Mouse (Mus musculus): ENCODE measurements around the gene C3. TPM values are rescaled to one million over a fixed set of nuclear protein-coding genes. Genes with fewer than 3 reads are reported as not detected.

Gene C3
- polyA plus RNA-seq, 1 experiment from 2014 or later: 2.2 TPM

DNA sequence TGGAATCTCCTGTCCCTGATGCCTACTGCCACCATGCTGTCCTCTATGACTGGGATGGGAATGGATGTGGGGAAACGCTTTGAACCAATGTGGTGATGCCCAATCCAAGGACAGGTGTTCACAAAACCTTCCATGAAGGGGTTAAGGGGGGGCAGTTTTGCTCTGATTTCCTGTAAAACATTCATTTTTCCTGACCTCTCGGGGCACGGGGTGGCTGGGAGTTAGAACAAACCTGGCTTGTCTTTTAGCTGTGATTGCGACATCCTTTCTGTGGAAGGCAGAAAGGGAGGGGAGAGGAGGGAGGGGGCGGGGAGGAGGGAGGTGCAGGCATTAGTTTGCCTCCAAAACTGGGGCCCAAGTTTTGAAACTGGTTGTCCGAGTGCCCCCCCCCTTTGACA is 2.8 kb upstream of the C3 start:
- Histone ChIP-seq H3K9ac (no peak overlapping the region), H3K4me2 (no peak overlapping the region), H3K27ac (no peak overlapping the region), H3K4me1 (no peaks in the 10 kb centered on the region), H3K9me3 (no peaks in the 10 kb centered on the region), H3K36me3 (replicated peaks) (no peaks in the 10 kb centered on the region), H3K27me3 (replicated peaks) (no peaks in the 10 kb centered on the region), H3K4me3 (no peak overlapping the region)
- ATAC-seq (replicated peaks): no peak
- WGBS: 66% methylated on average over 6 of the region's 6 CpGs

DNA sequence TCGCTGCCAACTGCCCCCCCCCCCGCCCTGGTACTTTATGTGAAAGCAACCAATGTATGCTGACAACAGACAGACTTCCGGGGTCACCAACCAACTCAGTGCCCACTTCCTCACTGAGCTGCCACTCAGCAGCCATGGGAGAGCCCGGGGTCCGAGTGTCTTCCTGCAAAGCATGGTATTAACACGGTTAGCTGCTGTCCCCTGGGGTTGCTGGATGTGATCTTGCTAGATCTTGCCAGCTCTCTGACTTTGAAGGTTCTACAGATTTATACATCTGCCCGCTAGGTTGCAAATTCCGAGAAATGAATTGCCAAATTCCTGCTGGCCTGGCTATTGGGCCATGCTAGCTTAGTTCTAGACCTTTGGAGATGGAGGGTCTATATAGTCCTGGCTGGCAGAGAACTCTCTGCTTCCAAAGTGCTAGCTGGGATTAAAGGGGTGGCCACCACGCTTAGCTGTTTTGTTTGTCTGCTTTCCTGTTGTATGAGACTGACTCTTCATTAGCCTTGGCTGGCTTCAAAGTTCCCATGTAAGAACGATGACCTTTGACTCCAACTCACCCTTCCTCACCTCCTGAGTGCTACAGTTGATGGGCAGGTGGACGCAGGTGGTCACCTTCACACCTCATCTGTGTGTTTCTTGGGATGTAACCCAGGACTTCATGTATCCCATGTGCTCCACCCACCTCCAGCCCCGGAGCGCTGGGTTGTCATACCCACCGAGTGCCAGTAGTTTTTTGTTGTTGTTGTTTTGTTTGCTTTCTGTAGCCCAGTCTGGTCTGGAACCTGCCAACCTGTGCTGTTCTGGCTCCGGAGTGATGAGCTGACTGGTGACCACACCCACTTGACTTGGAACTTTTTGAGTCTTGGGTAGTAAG is 2.2 kb upstream of the C3 start:
- H3K27me3 ChIP-seq (replicated peaks): no peaks in the 10 kb centered on the region
- no peak overlapping the region for H3K4me3 ChIP-seq
- WGBS: 82% methylated on average over 15 of the region's 15 CpGs
- H3K27ac ChIP-seq: no peak overlapping the region
- H3K36me3 ChIP-seq (replicated peaks): no peaks in the 10 kb centered on the region
- no peak overlapping the region for H3K9ac ChIP-seq
- H3K4me1 ChIP-seq: no peaks in the 10 kb centered on the region
- H3K9me3 ChIP-seq: no peaks in the 10 kb centered on the region
- ATAC-seq (replicated peaks): no peak
- no peak overlapping the region for H3K4me2 ChIP-seq

DNA sequence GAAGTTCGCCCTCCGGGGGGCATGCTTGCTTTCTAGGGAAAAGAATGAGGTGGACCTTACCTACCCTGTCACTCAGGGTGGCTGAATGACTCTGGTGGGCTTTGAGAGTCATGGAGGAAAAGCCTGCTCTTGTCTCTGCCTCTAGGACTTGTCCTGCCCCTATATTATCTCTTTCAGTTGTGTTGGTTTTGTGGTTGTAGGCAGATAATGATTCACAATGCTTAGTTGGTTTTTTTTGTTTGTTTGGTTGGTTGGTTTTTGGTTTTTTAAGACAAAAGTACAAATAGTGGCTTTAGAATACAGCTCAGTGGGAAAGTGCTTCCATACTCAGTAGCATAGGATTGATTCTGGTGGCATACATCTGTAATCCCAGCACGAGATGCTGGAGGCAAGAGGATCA is 937 bp upstream of the C3 start:
- 80% methylated on average over 3 of the region's 3 CpGs for WGBS
- H3K4me3 ChIP-seq: no peak overlapping the region
- H3K4me2 ChIP-seq: no peak overlapping the region
- H3K36me3 ChIP-seq (replicated peaks): no peaks in the 10 kb centered on the region
- no peaks in the 10 kb centered on the region for H3K4me1 ChIP-seq
- no peak overlapping the region for H3K27ac ChIP-seq
- H3K27me3 ChIP-seq (replicated peaks): no peaks in the 10 kb centered on the region
- H3K9me3 ChIP-seq: no peaks in the 10 kb centered on the region
- ATAC-seq (replicated peaks): no peak
- no peak overlapping the region for H3K9ac ChIP-seq

DNA sequence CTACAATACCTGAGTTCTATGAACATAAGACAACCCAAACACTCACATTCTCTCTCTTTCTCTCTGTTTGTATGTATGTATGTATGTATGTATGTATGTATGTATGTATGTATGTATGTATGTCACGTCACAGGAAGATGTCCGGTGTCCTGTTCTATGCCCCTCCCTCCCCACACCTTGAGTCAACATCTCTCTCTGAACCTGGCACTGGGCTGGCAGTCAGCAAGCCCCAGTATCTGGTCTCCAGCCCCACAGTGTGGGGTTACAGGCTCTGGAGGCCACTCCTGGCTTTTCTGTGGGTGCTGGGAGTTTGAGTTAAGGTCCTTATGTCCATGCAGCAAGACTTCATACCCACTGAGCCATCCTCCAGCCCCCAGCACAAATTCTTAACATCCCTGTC is 468 bp downstream of the C3 start:
- H3K4me2 ChIP-seq: no peak overlapping the region
- no peaks in the 10 kb centered on the region for H3K9me3 ChIP-seq
- no peak overlapping the region for H3K27ac ChIP-seq
- H3K27me3 ChIP-seq (replicated peaks): no peaks in the 10 kb centered on the region
- no peak overlapping the region for H3K9ac ChIP-seq
- H3K4me1 ChIP-seq: no peaks in the 10 kb centered on the region
- no peak for ATAC-seq (replicated peaks)
- no peak overlapping the region for H3K4me3 ChIP-seq
- no peaks in the 10 kb centered on the region for H3K36me3 ChIP-seq (replicated peaks)
- 83% methylated on average over 2 of the region's 2 CpGs for WGBS

DNA sequence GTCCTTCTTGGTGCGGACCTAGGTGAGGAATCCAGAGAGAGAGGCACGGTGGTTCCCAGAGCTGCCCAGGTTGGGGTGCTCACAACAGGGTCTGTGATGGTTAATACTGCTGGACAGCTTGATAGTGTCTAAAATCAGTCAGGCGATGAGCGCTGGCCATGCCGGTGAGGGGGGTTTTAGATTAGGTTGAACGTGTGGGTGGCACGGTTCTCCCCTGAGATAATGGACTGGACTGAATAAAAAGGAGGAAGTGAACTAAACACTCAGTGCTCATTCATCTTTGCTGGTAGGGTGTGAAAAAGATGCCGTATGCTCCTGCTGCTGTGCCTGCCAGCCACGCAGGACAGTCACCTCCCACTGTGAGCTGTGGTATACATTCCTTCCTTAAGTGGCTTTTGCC is 4.6 kb downstream of the C3 start:
- 80% methylated on average over 9 of the region's 9 CpGs for WGBS
- Histone ChIP-seq H3K4me1 (0 out of 2 replicates have a peak, but pooled peaks cover 2% of the 10 kb centered on the region), H3K27ac (no peak overlapping the region), H3K4me2 (no peak overlapping the region), H3K9ac (no peak overlapping the region), H3K9me3 (no peaks in the 10 kb centered on the region), H3K36me3 (replicated peaks) (no peaks in the 10 kb centered on the region), H3K4me3 (no peak overlapping the region), H3K27me3 (replicated peaks) (no peaks in the 10 kb centered on the region)
- no peak for ATAC-seq (replicated peaks)

DNA sequence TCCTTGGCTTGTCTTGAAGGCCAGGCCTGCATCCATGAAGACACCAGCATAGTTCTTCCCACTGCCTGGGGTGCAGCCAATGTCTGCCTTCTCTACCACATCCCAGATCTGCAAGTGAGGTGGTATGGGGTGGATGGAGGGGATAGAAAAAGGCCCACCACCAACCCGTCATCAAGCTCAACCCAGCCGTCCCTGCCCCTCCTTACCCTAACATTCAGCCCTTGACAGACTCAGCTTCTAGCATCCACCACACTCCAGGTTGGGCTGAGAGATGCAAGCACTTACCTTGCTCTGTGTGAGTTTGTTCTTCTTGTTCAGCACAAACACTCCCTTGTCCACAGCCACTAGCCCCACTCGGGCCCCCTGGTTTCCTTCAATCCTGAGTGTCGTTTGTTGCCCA is 6.0 kb downstream of the C3 start:
- no peak overlapping the region for H3K9ac ChIP-seq
- H3K36me3 ChIP-seq (replicated peaks): no peaks in the 10 kb centered on the region
- H3K9me3 ChIP-seq: no peaks in the 10 kb centered on the region
- no peaks in the 10 kb centered on the region for H3K27me3 ChIP-seq (replicated peaks)
- no peak overlapping the region for H3K4me3 ChIP-seq
- H3K4me2 ChIP-seq: no peak overlapping the region
- no peak overlapping the region for H3K27ac ChIP-seq
- H3K4me1 ChIP-seq: 0 out of 2 replicates have a peak, but pooled peaks cover 2% of the 10 kb centered on the region
- WGBS: 91% methylated on average over 4 of the region's 4 CpGs
- ATAC-seq (replicated peaks): no peak

DNA sequence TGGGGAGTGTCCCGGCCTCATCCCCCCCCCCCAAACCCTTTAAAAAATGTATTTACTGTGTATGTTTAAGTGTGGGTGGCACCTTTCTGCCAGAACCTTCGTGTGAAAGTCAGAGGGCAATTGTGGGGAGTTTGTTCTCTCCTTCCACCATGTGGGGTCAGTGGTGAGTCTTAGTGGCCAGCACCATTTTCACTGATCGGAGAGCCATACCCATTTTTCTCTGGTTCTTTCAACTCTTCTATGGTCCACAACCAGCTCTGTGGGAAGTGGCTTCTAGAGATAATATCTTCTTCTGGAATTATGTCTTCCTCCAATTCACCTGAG is 8.1 kb downstream of the C3 start:
- Histone ChIP-seq H3K9ac (no peak overlapping the region), H3K9me3 (no peaks in the 10 kb centered on the region), H3K36me3 (replicated peaks) (no peaks in the 10 kb centered on the region), H3K4me3 (no peak overlapping the region), H3K27ac (no peak overlapping the region), H3K4me1 (peaks cover 5% of the 10 kb centered on the region; the same call in 1 of the 2 replicates), H3K4me2 (no peak overlapping the region), H3K27me3 (replicated peaks) (no peaks in the 10 kb centered on the region)
- ATAC-seq (replicated peaks): no peak
- 24% methylated on average over 3 of the region's 3 CpGs for WGBS

DNA sequence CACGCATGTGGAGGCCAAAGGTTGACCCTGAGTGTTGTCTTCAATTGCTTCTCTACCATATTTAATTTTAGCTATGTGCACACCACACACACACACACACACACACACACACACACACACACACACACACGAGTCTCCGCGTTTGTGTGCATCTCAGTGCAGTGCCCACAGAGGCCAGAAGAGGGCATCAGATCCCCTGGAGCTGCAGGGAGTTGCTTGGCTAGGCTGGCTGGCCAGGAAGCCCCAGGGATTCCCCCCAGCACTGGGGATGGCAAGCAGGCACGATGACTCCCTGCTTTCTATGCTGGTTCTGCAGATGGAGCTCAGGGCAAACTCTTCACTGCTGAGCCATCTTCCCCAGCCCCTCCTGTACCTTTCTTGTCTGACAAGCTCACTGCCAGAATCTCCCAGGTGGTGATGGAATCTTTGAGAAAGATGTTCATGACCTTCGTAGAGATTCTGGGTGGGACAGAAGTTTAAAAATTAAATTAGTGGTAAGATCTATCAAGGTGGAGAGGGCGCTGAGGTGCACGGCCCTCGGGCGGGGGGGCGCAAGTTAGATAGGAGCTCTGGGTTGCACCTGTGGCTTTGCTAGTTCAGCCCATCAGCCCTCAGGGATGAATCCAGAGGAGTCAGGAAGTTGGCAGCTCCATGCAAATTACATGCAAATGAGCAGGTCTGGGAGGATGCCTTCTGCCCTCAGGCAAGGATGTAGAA is 8.6 kb downstream of the C3 start:
- 20% methylated on average over 11 of the region's 11 CpGs for WGBS
- no peak for ATAC-seq (replicated peaks)

DNA sequence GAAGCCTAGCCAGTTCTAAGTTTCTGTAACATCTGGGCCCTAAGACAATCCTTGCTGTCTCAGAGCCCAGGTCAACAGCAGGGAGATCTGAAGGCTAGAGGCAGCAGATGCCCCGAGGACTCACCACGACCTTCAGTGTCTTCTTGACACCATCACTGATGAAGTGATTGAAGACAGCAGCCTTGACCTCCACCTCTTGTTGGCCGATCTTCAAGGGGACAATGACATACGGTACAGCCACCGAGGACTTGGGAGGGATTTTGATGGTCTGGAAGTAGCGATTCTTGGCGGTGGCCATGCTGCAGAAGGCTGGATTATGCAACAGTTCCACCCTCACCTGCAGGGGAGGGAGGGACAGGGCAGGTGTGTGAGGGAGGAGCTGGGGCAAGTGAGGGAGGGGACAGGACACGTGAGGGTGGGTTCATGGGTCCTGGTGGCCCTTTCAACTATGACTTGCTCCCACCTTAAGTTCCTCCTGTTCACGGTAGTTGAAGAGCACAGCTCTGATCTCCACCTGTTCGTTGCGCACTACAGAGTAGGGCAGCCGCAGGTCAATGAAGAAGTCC is 9.5 kb downstream of the C3 start:
- no peak for ATAC-seq (replicated peaks)
- H3K4me2 ChIP-seq: no peak overlapping the region
- H3K9ac ChIP-seq: no peak overlapping the region
- H3K36me3 ChIP-seq (replicated peaks): no peaks in the 10 kb centered on the region
- no peaks in the 10 kb centered on the region for H3K27me3 ChIP-seq (replicated peaks)
- 75% methylated on average over 12 of the region's 12 CpGs for WGBS
- peaks cover 6% of the 10 kb centered on the region; the same call in 1 of the 2 replicates for H3K4me1 ChIP-seq
- H3K4me3 ChIP-seq: no peak overlapping the region
- no peaks in the 10 kb centered on the region for H3K9me3 ChIP-seq
- no peak overlapping the region for H3K27ac ChIP-seq

More for the DNA sequence above, 8.6 kb downstream of the C3 start:
- Histone ChIP-seq H3K4me2 (no peak overlapping the region), H3K4me1 (peaks cover 6% of the 10 kb centered on the region; the same call in 1 of the 2 replicates), H3K27ac (no peak overlapping the region), H3K9me3 (no peaks in the 10 kb centered on the region), H3K27me3 (replicated peaks) (no peaks in the 10 kb centered on the region), H3K9ac (no peak overlapping the region), H3K36me3 (replicated peaks) (no peaks in the 10 kb centered on the region), H3K4me3 (no peak overlapping the region)

DNA sequence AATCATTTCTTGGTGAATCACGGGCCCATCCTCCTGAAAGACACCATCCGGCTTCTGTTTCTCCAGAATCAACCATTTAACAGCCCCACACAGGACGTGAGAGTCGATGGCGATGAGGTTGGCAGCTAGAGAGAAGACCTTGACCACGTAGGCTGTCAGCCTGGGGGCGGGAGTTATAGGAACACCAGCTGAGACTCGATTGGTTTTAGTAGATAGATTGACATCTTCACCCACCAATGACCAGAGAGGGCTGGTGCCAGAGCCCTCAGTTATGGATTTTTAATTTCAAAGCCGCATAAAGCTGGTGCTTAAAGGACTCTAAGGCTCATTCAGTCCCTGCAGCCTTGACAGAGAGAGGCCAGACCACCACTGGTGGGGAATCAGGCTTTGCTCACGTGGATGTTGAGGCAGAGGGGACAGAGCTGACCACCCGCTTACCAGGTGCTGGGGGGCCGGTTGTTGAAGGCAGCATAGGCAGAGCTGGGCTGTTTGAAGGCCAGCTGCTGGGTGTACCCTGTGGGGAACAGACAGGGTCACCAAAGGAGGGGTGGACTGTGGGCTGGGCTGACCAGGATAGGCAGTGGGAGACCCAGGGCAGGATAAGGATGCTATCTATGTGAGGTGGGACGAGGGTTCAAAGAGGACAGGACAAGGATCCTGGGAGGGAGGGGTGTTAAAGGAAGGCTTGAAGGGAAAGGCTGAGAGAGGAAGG is 13.1 kb downstream of the C3 start:
- peak overlapping the region; percentile 37 for H3K4me2 ChIP-seq
- H3K36me3 ChIP-seq (replicated peaks): no peaks in the 10 kb centered on the region
- ATAC-seq (replicated peaks): peak; percentile 93
- no peaks in the 10 kb centered on the region for H3K27me3 ChIP-seq (replicated peaks)
- H3K4me3 ChIP-seq: peak overlapping the region; percentile 17; the same call in 1 of the 2 replicates
- H3K9ac ChIP-seq: no peak overlapping the region
- 0 out of 2 replicates have a peak overlapping the region, but pooled peaks have one; percentile 34 for H3K27ac ChIP-seq
- peaks cover 6% of the 10 kb centered on the region; the same call in 1 of the 2 replicates for H3K4me1 ChIP-seq
- 48% methylated on average over 13 of the region's 13 CpGs for WGBS
- no peaks in the 10 kb centered on the region for H3K9me3 ChIP-seq

DNA sequence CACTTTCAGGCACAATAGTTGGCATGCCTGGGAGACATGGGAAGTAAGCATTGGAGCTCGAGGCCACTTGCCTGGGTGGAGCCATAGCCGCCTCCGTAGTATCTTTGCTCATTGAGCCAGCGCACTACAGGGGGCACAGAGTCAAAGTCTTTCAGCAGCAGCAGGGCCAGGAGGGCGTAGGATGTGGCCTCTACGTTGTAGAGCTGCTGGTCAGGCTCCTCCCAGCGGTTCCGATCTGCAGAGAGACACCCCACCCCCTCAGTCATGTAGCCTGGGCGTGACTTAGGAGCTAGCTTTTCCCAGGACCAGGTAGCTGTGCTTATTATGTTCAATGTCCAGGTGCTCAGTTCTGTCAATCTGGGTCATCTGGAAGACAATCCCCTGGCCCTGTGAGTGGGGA is 16.4 kb downstream of the C3 start:
- no peaks in the 10 kb centered on the region for H3K27me3 ChIP-seq (replicated peaks)
- no peak for ATAC-seq (replicated peaks)
- no peak overlapping the region for H3K9ac ChIP-seq
- no peak overlapping the region for H3K4me2 ChIP-seq
- H3K27ac ChIP-seq: no peak overlapping the region
- H3K36me3 ChIP-seq (replicated peaks): no peaks in the 10 kb centered on the region
- WGBS: 70% methylated on average over 9 of the region's 9 CpGs
- peaks cover 4% of the 10 kb centered on the region; the same call in 1 of the 2 replicates for H3K4me1 ChIP-seq
- H3K4me3 ChIP-seq: no peak overlapping the region
- H3K9me3 ChIP-seq: no peaks in the 10 kb centered on the region

DNA sequence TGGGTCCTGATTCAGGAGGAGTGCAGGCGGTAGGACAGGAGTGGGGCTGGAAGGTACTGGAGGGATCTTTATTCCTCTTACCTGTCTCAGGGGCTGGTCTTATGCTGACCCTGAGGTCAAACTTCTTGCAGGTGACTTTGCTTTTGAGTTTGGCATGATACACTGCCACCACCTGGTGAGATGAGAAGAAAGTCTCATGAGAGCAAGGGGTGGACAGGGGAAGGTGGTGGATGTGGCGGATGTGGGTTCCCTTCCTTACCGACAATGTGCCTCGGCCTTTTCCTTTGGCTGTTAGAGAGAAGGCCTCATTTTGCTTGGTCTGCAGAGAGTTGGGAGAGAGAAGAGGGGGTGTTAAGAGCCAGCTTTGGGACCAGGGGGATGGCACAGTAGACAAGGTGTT is 18.6 kb downstream of the C3 start:
- no peaks in the 10 kb centered on the region for H3K9me3 ChIP-seq
- no peaks in the 10 kb centered on the region for H3K4me1 ChIP-seq
- H3K36me3 ChIP-seq (replicated peaks): no peaks in the 10 kb centered on the region
- no peak overlapping the region for H3K27ac ChIP-seq
- no peak for ATAC-seq (replicated peaks)
- H3K27me3 ChIP-seq (replicated peaks): no peaks in the 10 kb centered on the region
- WGBS: 84% methylated on average over 4 of the region's 4 CpGs
- H3K4me2 ChIP-seq: no peak overlapping the region
- H3K4me3 ChIP-seq: no peak overlapping the region
- H3K9ac ChIP-seq: no peak overlapping the region

Measured in midbrain, embryonic 15.5 days (tissue).